Mouse (Mus musculus) thymus, postnatal 0 days (tissue): ENCODE measurements around the gene Far2. TPM values are rescaled to one million over a fixed set of nuclear protein-coding genes. Genes with fewer than 3 reads are reported as not detected.

ENCODE experiments used
- DNase-seq: peaks from one replicate; pipeline ENCODE4 v3.0.0-alpha.2; 2015; ENCODE audit warnings: low spot score
- polyA plus RNA-seq: library from polyadenylated mRNA; unstranded; fragments of >200 nt; fragmentation: Nextera tagmentation; extraction: Ambion mirVana; gene quantifications from 2 replicates; pipeline ENCODE4 v1.2.1, GENCODE M21; 2015

Gene Far2
- polyA plus RNA-seq, 1 experiment from 2014 or later = 1.5 TPM

DNA sequence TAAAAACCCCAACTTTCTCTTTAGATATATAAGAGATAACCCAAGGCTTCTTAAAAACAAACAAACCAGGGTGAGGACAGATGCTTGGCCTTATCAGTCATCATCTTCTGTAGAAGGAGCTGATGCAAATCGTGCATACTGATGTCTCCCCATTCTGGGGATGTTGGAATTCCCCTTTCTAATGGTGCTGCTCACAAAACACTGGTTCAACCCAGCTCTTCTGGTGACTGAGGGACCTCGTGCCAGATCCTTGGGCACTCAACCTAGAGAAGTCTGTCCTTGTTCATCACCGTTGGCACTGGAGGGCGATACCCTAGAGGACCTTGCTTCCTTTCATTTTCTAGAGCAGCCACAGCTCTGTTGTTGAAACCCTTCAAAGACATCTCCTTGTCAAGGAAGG is 169.7 kb downstream of the Far2 start:
- no peak for DNase-seq

DNA sequence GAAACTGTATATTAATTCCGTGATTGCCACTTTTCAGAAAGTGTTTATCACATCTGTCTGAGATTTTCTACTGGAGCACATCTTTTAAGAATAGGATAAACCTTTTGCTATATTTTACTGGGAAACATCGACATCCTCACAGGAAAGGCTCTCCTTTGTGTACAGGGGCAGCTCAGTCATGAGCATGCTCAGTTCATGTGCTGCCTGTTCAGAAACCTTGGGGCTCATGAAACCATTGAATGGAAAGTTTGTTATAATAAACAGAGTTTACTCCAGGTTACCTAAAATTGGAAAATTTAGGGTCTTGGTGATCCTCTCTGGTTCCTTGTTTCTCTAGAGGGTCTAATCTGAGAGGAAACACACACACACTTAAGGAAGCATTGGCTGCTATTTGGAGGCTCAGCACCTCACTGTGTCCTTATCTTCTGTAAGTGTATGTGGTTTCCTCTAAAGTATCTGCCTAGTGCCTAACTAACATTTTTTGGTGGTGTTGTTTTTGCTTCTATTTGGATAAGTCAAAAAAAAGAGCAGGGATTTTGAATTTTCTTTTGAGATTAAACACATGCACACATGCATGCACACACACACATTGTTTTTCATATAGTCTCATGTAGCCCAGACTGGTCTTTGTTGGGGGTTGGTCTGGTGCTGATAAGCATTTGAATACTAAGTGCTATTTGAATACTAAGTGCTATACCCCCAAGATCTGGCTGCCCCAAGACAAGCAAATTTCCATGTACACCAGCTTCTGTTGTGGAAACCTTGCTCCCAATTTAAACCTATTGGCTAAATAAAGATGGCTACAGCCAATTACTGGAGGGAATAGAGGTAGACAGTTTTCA is 171.4 kb downstream of the Far2 start:
- no peak for DNase-seq

DNA sequence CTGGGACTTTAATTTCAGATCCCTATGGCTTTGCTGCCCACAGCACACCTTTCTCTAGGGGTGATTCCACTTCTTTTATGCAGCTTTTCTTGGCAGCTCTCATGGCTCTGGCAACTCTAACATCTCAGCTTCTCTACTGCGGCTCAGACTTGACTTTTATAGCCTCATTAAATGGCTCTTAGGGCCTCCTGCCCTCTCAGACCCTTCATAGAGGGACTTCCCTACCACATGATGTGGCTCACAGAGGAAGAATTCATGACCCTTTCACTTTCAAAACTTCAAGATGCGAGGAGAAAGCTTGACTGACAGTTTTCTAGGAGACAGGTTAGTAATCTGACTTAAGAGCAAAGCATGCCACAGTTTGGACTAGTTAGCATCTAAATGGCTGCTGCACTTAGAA is 175.6 kb downstream of the Far2 start:
- no peak for DNase-seq

DNA sequence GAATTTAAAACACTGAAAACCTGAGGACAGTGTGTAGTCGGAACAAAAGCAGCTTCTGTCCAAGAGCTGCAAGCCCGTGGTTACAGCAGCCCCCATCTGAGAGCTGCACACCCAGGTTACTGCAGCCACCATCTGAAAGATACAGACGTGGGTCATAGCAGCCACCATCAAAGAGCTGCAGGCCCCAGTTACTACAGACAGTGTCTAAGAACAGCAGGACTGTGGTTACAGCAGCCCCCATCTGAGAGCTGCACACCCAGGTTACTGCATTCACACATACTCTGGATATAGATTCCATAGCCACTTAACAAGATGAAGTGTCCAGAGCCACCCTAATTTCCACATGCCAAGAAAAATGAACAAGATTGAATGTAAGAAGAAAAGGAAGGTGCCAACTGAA is 180.5 kb downstream of the Far2 start:
- DNase-seq = no peak

Other genes starting within 250 kb of the Far2 start
- gene Ergic2, start 165.1 kb downstream of the Far2 start, polyA plus RNA-seq = 140 and 148 TPM in 2 replicates